Mouse (Mus musculus): ENCODE measurements around the gene Lingo3. TPM values are rescaled to one million over a fixed set of nuclear protein-coding genes. Genes with fewer than 3 reads are reported as not detected.
"Not testable (repeated sequence)": the region's sequence is repeated elsewhere in the genome, so short reads cannot be mapped to it uniquely, and the experiment has no call there.

The Lingo3 gene
- total RNA-seq, 2 experiments from 2014 or later, result 10.9 to 11.3 TPM

- Histone ChIP-seq H3K27ac (no peak overlapping the region), H3K4me3 (no peak overlapping the region)
- no peak for DNase-seq
- intact Hi-C loops (cut with DNase I), result no loop called here
- no peak for TF ChIP-seq CTCF (IDR thresholded peaks at IDR 0.05)
These were observed 2.2 kb downstream of the Lingo3 start for GRCm38 (mm10) chr10:80841685-80842084.

GRCm38 (mm10) chr10:80839848-80840247, 4.0 kb downstream of the Lingo3 start:
- intact Hi-C loops (cut with DNase I), result no loop called here
- no peak for TF ChIP-seq CTCF (IDR thresholded peaks at IDR 0.05)
- Histone ChIP-seq H3K4me3 (no peak overlapping the region), H3K27ac (no peak overlapping the region; the same call in 1 of the 2 replicates)
- DNase-seq, result no peak

GRCm38 (mm10) chr10:80838346-80838912, 5.4 kb downstream of the Lingo3 start:
- TF ChIP-seq CTCF (IDR thresholded peaks at IDR 0.05), result no peak
- no peak overlapping the region for H3K4me3 ChIP-seq
- H3K27ac ChIP-seq, result peak overlapping the region; percentile 86
- intact Hi-C loops (cut with DNase I), result no loop called here
- no peak for DNase-seq

GRCm38 (mm10) chr10:80837827-80838226, 6.0 kb downstream of the Lingo3 start:
- peak overlapping the region; percentile 86 for H3K27ac ChIP-seq
- no peak for TF ChIP-seq CTCF (IDR thresholded peaks at IDR 0.05)
- intact Hi-C loops (cut with DNase I), result no loop called here
- peak; percentile 87 for DNase-seq
- H3K4me3 ChIP-seq, result no peak overlapping the region

GRCm38 (mm10) chr10:80836949-80837379, 6.9 kb downstream of the Lingo3 start:
- Histone ChIP-seq H3K4me3 (no peak overlapping the region; the same call in 1 of the 2 replicates), H3K27ac (peak overlapping the region; percentile 86)
- TF ChIP-seq CTCF (IDR thresholded peaks at IDR 0.05), result no peak
- intact Hi-C loops (cut with DNase I), result no loop called here
- DNase-seq, result peak; percentile 78

GRCm38 (mm10) chr10:80835617-80836016, 8.2 kb downstream of the Lingo3 start:
- intact Hi-C loops (cut with DNase I), result no loop called here
- Histone ChIP-seq H3K27ac (no peak overlapping the region), H3K4me3 (no peak overlapping the region)
- DNase-seq, result peak; percentile 21
- no peak for TF ChIP-seq CTCF (IDR thresholded peaks at IDR 0.05)

- intact Hi-C loops (cut with DNase I), result no loop called here
- no peak overlapping the region for H3K4me3 ChIP-seq
- DNase-seq, result no peak
- no peak for TF ChIP-seq CTCF (IDR thresholded peaks at IDR 0.05)
- H3K27ac ChIP-seq, result no peak overlapping the region
These were observed 11.0 kb downstream of the Lingo3 start for GRCm38 (mm10) chr10:80832818-80833217.

- no peak for TF ChIP-seq CTCF (IDR thresholded peaks at IDR 0.05)
- DNase-seq, result peak; percentile 68
- Histone ChIP-seq H3K4me3 (no peak overlapping the region), H3K27ac (peak overlapping the region; percentile 46; the same call in 1 of the 2 replicates)
- intact Hi-C loops (cut with DNase I), result no loop called here
These were observed 12.7 kb downstream of the Lingo3 start for GRCm38 (mm10) chr10:80831136-80831535.

GRCm38 (mm10) chr10:80829359-80830278, 14.2 kb downstream of the Lingo3 start:
- intact Hi-C loops (cut with DNase I), result loop anchor here (10.0 kb wide), 1 partner anchor 165 kb away; no protein-coding TSS in a partner anchor
- peak; percentile 22 for DNase-seq
- no peak; the same call in 1 of the 2 replicates for TF ChIP-seq CTCF (IDR thresholded peaks at IDR 0.05)
- Histone ChIP-seq H3K27ac (0 out of 2 replicates have a peak overlapping the region, but pooled peaks have one; percentile 8), H3K4me3 (peak overlapping the region; percentile 18; the same call in 1 of the 2 replicates)

- peak overlapping the region; percentile 94 for H3K4me3 ChIP-seq
- intact Hi-C loops (cut with DNase I), result loop anchor here (10.0 kb wide), 1 partner anchor 166 kb away; no protein-coding TSS in a partner anchor
- not testable (repeated sequence) for H3K27ac ChIP-seq, DNase-seq
These were observed 15.3 kb downstream of the Lingo3 start for GRCm38 (mm10) chr10:80828587-80828986.

GRCm38 (mm10) chr10:80827870-80828420, 15.9 kb downstream of the Lingo3 start:
- Histone ChIP-seq H3K4me3 (peak overlapping the region; percentile 94), H3K27ac (peak overlapping the region; percentile 98)
- intact Hi-C loops (cut with DNase I), result loop anchor here (10.0 kb wide), 1 partner anchor 167 kb away; no protein-coding TSS in a partner anchor
- peak; percentile 21 for DNase-seq
- TF ChIP-seq CTCF (IDR thresholded peaks at IDR 0.05), result no peak

GRCm38 (mm10) chr10:80827063-80827869, 16.6 kb downstream of the Lingo3 start:
- no peak for TF ChIP-seq CTCF (IDR thresholded peaks at IDR 0.05)
- peak overlapping the region; percentile 98 for H3K27ac ChIP-seq
- intact Hi-C loops (cut with DNase I), result loop anchor here (10.0 kb wide), 1 partner anchor 168 kb away; no protein-coding TSS in a partner anchor
- DNase-seq, result no peak
- H3K4me3 ChIP-seq, result peak overlapping the region; percentile 94
